Mouse (Mus musculus) brain, embryonic 14.5 days (tissue): ENCODE results near the gene Gstk1. TPM values are rescaled to one million over a fixed set of nuclear protein-coding genes. Genes with fewer than 3 reads are reported as not detected.

Source experiments
- DNase-seq: peaks from one replicate; pipeline ENCODE4 v3.0.0-alpha.2; 2011; ENCODE audit warnings: low read depth
- CTCF ChIP-seq: fragments of 200-500 bp; IDR thresholded peaks from 2 replicates; pipeline ENCODE4 v1.5.1; 2012; ENCODE audit warnings: inconsistent platforms, mild to moderate bottlenecking, moderate library complexity, borderline replicate concordance; ENCODE audit not compliant: insufficient read depth, insufficient read length; ENCODE audit errors: extremely low read depth
- POLR2A ChIP-seq: fragments of 200-500 bp; IDR thresholded peaks from 2 replicates; pipeline ENCODE4 v1.6.1; 2012; ENCODE audit warnings: mild to moderate bottlenecking, inconsistent platforms, borderline replicate concordance; ENCODE audit not compliant: poor library complexity, insufficient read depth, insufficient read length, severe bottlenecking; ENCODE audit errors: extremely low read depth
- polyA plus RNA-seq: library from polyadenylated mRNA; depleted of rRNA; stranded (reverse); fragments of >200 nt; gene quantifications from 2 replicates; pipeline ENCODE4 v1.2.3, GENCODE M21; 2012

Gene Gstk1
- polyA plus RNA-seq, 1 experiment = 6.7 TPM

GRCm38 (mm10) chr6:42241311-42242045 is 4.3 kb upstream of the Gstk1 start:
- DNase-seq = peak; percentile 50
- no peak for TF ChIP-seq POLR2A
- no peak for TF ChIP-seq CTCF

GRCm38 (mm10) chr6:42247173-42247572 is 1.4 kb downstream of the Gstk1 start:
- TF ChIP-seq CTCF = no peak
- TF ChIP-seq POLR2A = no peak
- DNase-seq = peak; percentile 44

- DNase-seq = peak; percentile 74
- TF ChIP-seq CTCF (no peak), POLR2A (no peak)
Observed at GRCm38 (mm10) chr6:42247981-42248380, 2.2 kb downstream of the Gstk1 start.

GRCm38 (mm10) chr6:42251791-42252190 is 6.1 kb downstream of the Gstk1 start:
- DNase-seq = no peak
- TF ChIP-seq POLR2A (no peak), CTCF (no peak)

DNA sequence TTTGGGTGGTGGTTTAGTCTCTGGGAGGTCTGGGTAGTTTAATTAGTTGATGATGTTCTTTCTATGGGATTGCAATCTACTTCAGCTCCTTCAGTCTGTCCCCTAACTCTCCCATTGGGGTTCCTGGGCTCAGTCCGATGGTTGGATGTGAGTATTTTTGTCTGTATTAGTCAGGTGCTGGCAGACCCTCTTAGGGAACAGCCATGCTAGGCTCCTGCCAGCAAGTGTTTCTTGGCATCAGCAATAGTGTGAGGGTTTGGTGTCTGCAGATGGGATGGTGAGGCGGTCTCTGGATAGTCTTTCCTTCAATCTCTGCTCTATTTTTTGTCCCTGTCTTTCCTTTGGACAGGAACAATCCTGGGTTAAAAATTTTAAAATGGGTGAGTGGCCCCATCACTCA is 7.4 kb downstream of the Gstk1 start:
- no peak for TF ChIP-seq CTCF
- no peak for TF ChIP-seq POLR2A
- peak; percentile 38 for DNase-seq

DNA sequence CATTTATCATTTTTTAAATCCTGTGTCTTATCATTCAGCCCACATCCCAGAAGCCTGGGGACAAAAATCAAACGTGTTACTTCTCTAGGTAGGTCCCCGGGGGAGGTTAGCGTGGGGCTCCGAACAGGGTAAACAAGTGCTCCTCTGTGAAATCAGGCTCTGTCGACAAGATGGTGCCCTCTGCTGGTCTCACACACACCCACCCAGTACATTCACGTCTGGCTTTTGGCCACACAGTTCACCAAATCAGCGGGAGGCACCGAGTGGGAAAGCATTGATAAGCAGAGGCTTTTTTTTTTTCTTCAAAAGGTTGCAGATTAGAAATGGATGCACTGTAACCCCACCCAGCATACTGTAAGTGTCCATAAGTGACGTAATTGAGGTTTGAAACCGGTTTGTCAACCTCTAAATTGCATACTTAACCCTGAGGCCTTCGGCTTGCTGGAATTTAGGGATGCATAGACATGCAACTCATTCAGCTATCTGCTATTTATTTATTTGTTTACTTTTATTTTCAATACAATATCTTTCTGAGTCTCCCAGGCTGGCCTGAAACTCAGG is 11.6 kb downstream of the Gstk1 start:
- peak; percentile 72 for DNase-seq
- TF ChIP-seq POLR2A (no peak), CTCF (peak; percentile 67)

- TF ChIP-seq POLR2A = no peak
- no peak for TF ChIP-seq CTCF
- DNase-seq = no peak
Observed at GRCm38 (mm10) chr6:42260430-42260829, 14.7 kb downstream of the Gstk1 start.

GRCm38 (mm10) chr6:42261524-42262170 is 15.9 kb downstream of the Gstk1 start, which contains the start of gene Tmem139:
Tmem139 (plus strand) TSS chr6:42261970.
- no peak for TF ChIP-seq POLR2A
- no peak for TF ChIP-seq CTCF
- no peak for DNase-seq

DNA sequence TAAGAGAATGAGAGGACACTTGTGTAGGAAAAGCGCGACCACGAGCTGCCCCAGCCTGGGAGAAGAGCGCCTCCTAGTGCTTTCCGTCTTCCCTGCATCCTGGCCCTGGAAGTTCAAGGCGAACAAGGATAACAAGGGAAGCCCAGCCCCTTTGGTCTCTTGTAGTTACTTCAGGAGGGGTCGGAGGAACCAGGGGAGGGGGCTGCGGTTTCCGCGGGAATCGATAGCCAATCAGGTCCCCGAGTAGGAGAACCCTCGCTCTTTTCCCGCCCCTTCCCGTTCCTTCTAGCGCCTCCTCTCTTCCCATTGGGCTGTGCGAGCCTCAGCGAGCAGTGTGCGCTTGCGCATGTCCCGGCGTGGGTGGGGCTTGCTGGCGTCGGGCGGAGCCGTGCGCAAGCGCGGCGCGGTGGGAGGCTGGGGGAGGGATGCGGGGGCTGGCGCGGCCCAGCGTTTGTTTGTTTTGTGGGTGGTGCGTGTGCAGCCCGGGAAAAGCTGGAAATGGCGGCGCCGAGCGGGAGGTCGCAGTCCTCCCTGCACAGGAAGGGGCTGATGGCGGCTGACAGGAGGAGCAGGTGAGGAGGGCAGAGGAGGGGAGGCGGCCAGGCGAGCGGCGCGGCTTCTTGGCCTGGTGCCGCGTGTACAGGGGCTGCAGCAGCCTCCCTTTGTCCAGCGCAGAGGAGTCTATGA is 19.0 kb downstream of the Gstk1 start, which contains the start of gene Casp2:
Gene Casp2 (plus strand): TSS at position 360 of the 687 bp plus-strand sequence.
- TF ChIP-seq CTCF (peak; percentile 99), POLR2A (peak; percentile 88)
- DNase-seq = peak; percentile 100

GRCm38 (mm10) chr6:42265391-42266330 is 19.9 kb downstream of the Gstk1 start:
- peak; percentile 43 for DNase-seq
- TF ChIP-seq POLR2A (no peak), CTCF (no peak)

DNA sequence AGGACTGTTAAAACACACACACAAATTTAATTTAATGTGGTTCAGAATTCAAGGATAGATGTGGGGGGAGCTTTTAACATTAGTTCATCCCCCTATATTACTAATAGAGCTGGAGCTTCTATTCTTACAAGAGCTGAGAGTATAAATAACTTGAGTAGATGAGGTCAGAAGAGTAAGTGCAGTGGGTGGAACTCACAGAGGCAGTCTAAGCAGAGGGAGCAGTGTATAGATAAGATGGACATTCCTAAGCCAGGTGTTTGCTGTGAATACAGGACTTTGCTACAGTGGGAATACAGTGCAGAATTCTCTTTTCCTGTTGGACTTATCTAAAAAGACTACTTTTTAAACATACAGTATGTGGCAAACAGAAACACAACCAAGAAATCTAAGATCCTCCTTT is 25.1 kb downstream of the Gstk1 start:
- DNase-seq = no peak
- no peak for TF ChIP-seq CTCF
- no peak for TF ChIP-seq POLR2A
